Mouse (Mus musculus) stomach, embryonic 15.5 days (tissue): ENCODE data around the gene Lamc1. TPM values are rescaled to one million over a fixed set of nuclear protein-coding genes. Genes with fewer than 3 reads are reported as not detected.

Experiments
- ATAC-seq: fragments of 200-750 bp; cut with Nextera tagmentation; 2 replicates; pipeline ENCODE4 v1.8.0; 2017; ENCODE audit warnings: low read depth, moderate number of reproducible peaks, moderate TSS enrichment; ENCODE audit not compliant: insufficient read depth, low FRiP score
- H3K27ac ChIP-seq: fragments of 300-500 bp; sonication (generic); 2 replicates; pipeline ENCODE4 v1.5.1; 2015; ENCODE audit warnings: mild to moderate bottlenecking, inconsistent platforms
- H3K27me3 ChIP-seq: fragments of 300-500 bp; sonication (generic); replicated peaks from 2 replicates; pipeline ENCODE4 v1.6.1; 2015; ENCODE audit warnings: inconsistent platforms
- H3K36me3 ChIP-seq: fragments of 300-500 bp; sonication (generic); 2 replicates; pipeline ENCODE4 v1.6.1; 2015; ENCODE audit warnings: inconsistent platforms
- H3K4me1 ChIP-seq: fragments of 300-500 bp; sonication (generic); 2 replicates; pipeline ENCODE4 v1.6.1; 2015; ENCODE audit warnings: inconsistent platforms
- H3K4me2 ChIP-seq: fragments of 300-500 bp; sonication (generic); 2 replicates; pipeline ENCODE4 v1.6.1; 2015; ENCODE audit warnings: mild to moderate bottlenecking, inconsistent platforms
- H3K4me3 ChIP-seq: fragments of 300-500 bp; sonication (generic); replicated peaks from 2 replicates; pipeline ENCODE4 v1.5.1; 2015; ENCODE audit warnings: inconsistent platforms
- H3K9ac ChIP-seq: fragments of 300-500 bp; sonication (generic); 2 replicates; pipeline ENCODE4 v1.6.1; 2015; ENCODE audit warnings: inconsistent platforms
- H3K9me3 ChIP-seq: fragments of 300-500 bp; sonication (generic); 2 replicates; pipeline ENCODE4 v1.6.1; 2016; ENCODE audit warnings: inconsistent platforms
- WGBS: fragments of 180-500 bp; shearing (Covaris S2); methylation state at CpG from one replicate; pipeline ENCODE4 v1.1.7; 2015; 5-methylcytosine and 5-hydroxymethylcytosine counted together
- polyA plus RNA-seq: library from polyadenylated mRNA; unstranded; fragments of >200 nt; fragmentation: Nextera tagmentation; extraction: Ambion mirVana; gene quantifications from 2 replicates; pipeline ENCODE4 v1.2.1, GENCODE M21; 2015

Lamc1 gene
- polyA plus RNA-seq, 1 experiment from 2014 or later = 64.0 TPM

GRCm38 (mm10) chr1:153210198-153210597 lies 122.4 kb downstream of the Lamc1 start:
- no peaks in the 10 kb centered on the region for H3K4me1 ChIP-seq
- 80% methylated on average over 2 of the region's 2 CpGs for WGBS
- no peak overlapping the region for H3K4me2 ChIP-seq
- ATAC-seq = no peak
- H3K4me3 ChIP-seq = no peak overlapping the region
- H3K9ac ChIP-seq = no peak overlapping the region
- no peak overlapping the region for H3K27ac ChIP-seq
- H3K27me3 ChIP-seq = no peaks in the 10 kb centered on the region
- no peaks in the 10 kb centered on the region for H3K9me3 ChIP-seq
- H3K36me3 ChIP-seq = no peaks in the 10 kb centered on the region

- 53% methylated on average over 8 of the region's 8 CpGs for WGBS
- no peak for ATAC-seq
- Histone ChIP-seq H3K36me3 (no peaks in the 10 kb centered on the region; the same call in 1 of the 2 replicates), H3K4me3 (no peak overlapping the region), H3K4me2 (no peak overlapping the region), H3K9me3 (no peaks in the 10 kb centered on the region), H3K27me3 (no peaks in the 10 kb centered on the region), H3K27ac (no peak overlapping the region), H3K9ac (no peak overlapping the region), H3K4me1 (no peaks in the 10 kb centered on the region)
Observed at GRCm38 (mm10) chr1:153202195-153202594, 130.4 kb downstream of the Lamc1 start.

GRCm38 (mm10) chr1:153201448-153201847 lies 131.1 kb downstream of the Lamc1 start:
- Histone ChIP-seq H3K27ac (peak overlapping the region; percentile 64; the same call in 1 of the 2 replicates), H3K4me1 (no peaks in the 10 kb centered on the region), H3K9ac (no peak overlapping the region), H3K27me3 (no peaks in the 10 kb centered on the region), H3K36me3 (no peaks in the 10 kb centered on the region; the same call in 1 of the 2 replicates), H3K4me2 (no peak overlapping the region), H3K9me3 (no peaks in the 10 kb centered on the region), H3K4me3 (no peak overlapping the region)
- WGBS = 50% methylated on average over 14 of the region's 14 CpGs
- no peak for ATAC-seq

- Histone ChIP-seq H3K4me2 (no peak overlapping the region), H3K27ac (no peak overlapping the region), H3K4me1 (no peaks in the 10 kb centered on the region), H3K4me3 (no peak overlapping the region), H3K27me3 (no peaks in the 10 kb centered on the region), H3K9me3 (no peaks in the 10 kb centered on the region), H3K9ac (no peak overlapping the region), H3K36me3 (no peaks in the 10 kb centered on the region; the same call in 1 of the 2 replicates)
- 78% methylated on average over 3 of the region's 3 CpGs for WGBS
- ATAC-seq = no peak
Observed at GRCm38 (mm10) chr1:153197316-153197850, 135.2 kb downstream of the Lamc1 start.

GRCm38 (mm10) chr1:153192945-153193344 lies 139.6 kb downstream of the Lamc1 start:
- H3K4me1 ChIP-seq = no peaks in the 10 kb centered on the region
- H3K9me3 ChIP-seq = no peaks in the 10 kb centered on the region
- no peak overlapping the region for H3K4me2 ChIP-seq
- H3K27me3 ChIP-seq = no peaks in the 10 kb centered on the region
- H3K36me3 ChIP-seq = no peaks in the 10 kb centered on the region
- 87% methylated on average over 6 of the region's 6 CpGs for WGBS
- no peak overlapping the region for H3K4me3 ChIP-seq
- H3K9ac ChIP-seq = no peak overlapping the region
- ATAC-seq = no peak
- H3K27ac ChIP-seq = no peak overlapping the region

- H3K27me3 ChIP-seq = no peaks in the 10 kb centered on the region
- no peak overlapping the region for H3K4me2 ChIP-seq
- H3K9ac ChIP-seq = no peak overlapping the region
- 68% methylated on average over 4 of the region's 4 CpGs for WGBS
- H3K36me3 ChIP-seq = no peaks in the 10 kb centered on the region
- H3K9me3 ChIP-seq = no peaks in the 10 kb centered on the region
- H3K4me3 ChIP-seq = no peak overlapping the region
- no peaks in the 10 kb centered on the region for H3K4me1 ChIP-seq
- no peak for ATAC-seq
- H3K27ac ChIP-seq = peak overlapping the region; percentile 61; the same call in 1 of the 2 replicates
Observed at GRCm38 (mm10) chr1:153192379-153192778, 140.2 kb downstream of the Lamc1 start.

GRCm38 (mm10) chr1:153191943-153192329 lies 140.7 kb downstream of the Lamc1 start:
- WGBS = 12% methylated on average over 5 of the region's 5 CpGs
- no peak for ATAC-seq
- Histone ChIP-seq H3K4me2 (peak overlapping the region; percentile 19; the same call in 1 of the 2 replicates), H3K4me3 (no peak overlapping the region), H3K9ac (no peak overlapping the region), H3K27me3 (no peaks in the 10 kb centered on the region), H3K27ac (peak overlapping the region; percentile 61; the same call in 1 of the 2 replicates), H3K9me3 (no peaks in the 10 kb centered on the region), H3K4me1 (no peaks in the 10 kb centered on the region), H3K36me3 (no peaks in the 10 kb centered on the region)

- no peaks in the 10 kb centered on the region for H3K36me3 ChIP-seq
- H3K27ac ChIP-seq = peak overlapping the region; percentile 61
- H3K9me3 ChIP-seq = no peaks in the 10 kb centered on the region
- WGBS = 62% methylated on average over 15 of the region's 15 CpGs
- H3K27me3 ChIP-seq = no peaks in the 10 kb centered on the region
- H3K9ac ChIP-seq = no peak overlapping the region
- H3K4me3 ChIP-seq = no peak overlapping the region
- peak overlapping the region; percentile 19; the same call in 1 of the 2 replicates for H3K4me2 ChIP-seq
- ATAC-seq = no peak
- no peaks in the 10 kb centered on the region for H3K4me1 ChIP-seq
Observed at GRCm38 (mm10) chr1:153191237-153191942, 141.2 kb downstream of the Lamc1 start.

GRCm38 (mm10) chr1:153188081-153188480 lies 144.5 kb downstream of the Lamc1 start:
- WGBS = 56% methylated on average over 3 of the region's 3 CpGs
- H3K4me1 ChIP-seq = peaks cover 5% of the 10 kb centered on the region
- H3K4me2 ChIP-seq = no peak overlapping the region
- H3K9me3 ChIP-seq = no peaks in the 10 kb centered on the region
- H3K36me3 ChIP-seq = no peaks in the 10 kb centered on the region
- no peak overlapping the region for H3K4me3 ChIP-seq
- no peaks in the 10 kb centered on the region for H3K27me3 ChIP-seq
- H3K9ac ChIP-seq = no peak overlapping the region
- no peak for ATAC-seq
- no peak overlapping the region for H3K27ac ChIP-seq

GRCm38 (mm10) chr1:153185828-153186803 lies 146.5 kb downstream of the Lamc1 start, which contains the start of gene Lamc2:
Lamc2 (minus strand) TSS chr1:153186447.
- Histone ChIP-seq H3K4me2 (peak within 1 kb of the TSS; percentile 67), H3K27ac (0 out of 2 replicates have a peak within 1 kb of the TSS, but pooled peaks have one; percentile 7), H3K9ac (0 out of 2 replicates have a peak within 1 kb of the TSS, but pooled peaks have one; percentile 2), H3K27me3 (no peaks in the 10 kb centered on the region), H3K9me3 (no peaks in the 10 kb centered on the region), H3K4me3 (peak within 1 kb of the TSS; percentile 40), H3K36me3 (no peaks in the 10 kb centered on the region), H3K4me1 (peaks cover 5% of the 10 kb centered on the region)
- ATAC-seq = peak; percentile 87
- 5% methylated on average over 43 of the region's 46 CpGs for WGBS

- H3K27ac ChIP-seq = peak overlapping the region; percentile 58
- no peaks in the 10 kb centered on the region for H3K4me1 ChIP-seq
- H3K4me2 ChIP-seq = no peak overlapping the region
- no peaks in the 10 kb centered on the region for H3K36me3 ChIP-seq
- no peaks in the 10 kb centered on the region for H3K9me3 ChIP-seq
- H3K9ac ChIP-seq = no peak overlapping the region
- no peaks in the 10 kb centered on the region for H3K27me3 ChIP-seq
- peak; percentile 53; the same call in 1 of the 2 replicates for ATAC-seq
- no peak overlapping the region for H3K4me3 ChIP-seq
- WGBS = 53% methylated on average over 9 of the region's 9 CpGs
Observed at GRCm38 (mm10) chr1:153180586-153181289, 151.8 kb downstream of the Lamc1 start.
